Mouse (Mus musculus): ENCODE measurements around the gene Litaf. TPM values are rescaled to one million over a fixed set of nuclear protein-coding genes. Genes with fewer than 3 reads are reported as not detected.

The Litaf gene
- 59.7 and 65.3 TPM in 2 replicates for polyA plus RNA-seq (2016; fragmentation: Nextera tagmentation; extraction: Ambion mirVana)

DNA sequence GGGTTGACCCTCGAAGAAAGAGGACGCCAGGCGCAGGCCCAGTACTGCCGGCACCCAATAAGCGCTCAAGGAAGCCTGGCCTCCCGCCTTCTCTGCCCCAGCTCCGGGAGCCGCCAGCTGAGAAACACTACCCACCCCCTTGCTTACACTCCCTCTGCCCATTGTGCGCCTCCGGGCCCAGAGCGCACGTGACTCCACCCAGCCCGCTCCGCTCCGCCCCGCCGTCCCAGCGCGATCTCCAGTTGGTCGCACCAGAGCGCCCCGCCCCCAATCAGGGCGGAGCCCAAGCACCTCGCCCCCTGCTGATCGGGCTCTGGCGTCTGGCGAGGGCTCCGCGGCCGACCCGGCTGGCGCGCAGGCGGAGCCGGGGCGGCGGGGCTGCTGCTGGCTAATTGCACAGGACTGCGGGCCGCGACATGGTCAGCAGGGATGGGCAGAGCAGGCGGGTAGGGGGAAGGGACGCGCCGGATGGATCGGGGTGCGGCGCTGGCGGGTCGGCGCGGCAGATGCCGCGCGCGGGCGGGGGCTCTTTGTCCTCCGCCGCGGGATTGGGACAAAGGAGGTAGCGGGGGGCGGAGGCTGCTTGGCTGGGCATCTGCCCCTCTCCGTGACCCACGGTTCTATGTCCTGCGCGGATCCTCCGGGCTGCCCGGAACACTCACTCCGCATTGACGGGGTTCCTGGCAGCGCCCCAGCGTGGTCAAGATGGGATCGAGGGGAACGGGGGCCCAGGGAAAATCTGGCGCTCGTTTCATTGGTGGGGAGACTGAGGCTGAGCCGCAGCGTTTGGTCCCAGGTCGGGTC, at the start of gene Litaf:
Gene Litaf, minus strand, starts transcription at position 129 of the 804 bp plus-strand sequence.
- peak within 1 kb of the TSS; percentile 87 for H3K4me2 ChIP-seq (replicated peaks)
- under 1% methylated on average over 76 of the region's 78 CpGs for WGBS
- peak; percentile 98 for ATAC-seq (ENCODE audit: low FRiP score)
- peaks cover 5% of the 10 kb centered on the region; the same call in 1 of the 2 replicates for H3K36me3 ChIP-seq
- peaks cover 67% of the 10 kb centered on the region for H3K4me1 ChIP-seq
- H3K27me3 ChIP-seq, result no peaks in the 10 kb centered on the region
- peak within 1 kb of the TSS; percentile 98 for H3K27ac ChIP-seq
- H3K4me3 ChIP-seq, result peak within 1 kb of the TSS; percentile 80
- H3K9ac ChIP-seq, result peak within 1 kb of the TSS; percentile 94
- H3K9me3 ChIP-seq (replicated peaks), result no peaks in the 10 kb centered on the region

DNA sequence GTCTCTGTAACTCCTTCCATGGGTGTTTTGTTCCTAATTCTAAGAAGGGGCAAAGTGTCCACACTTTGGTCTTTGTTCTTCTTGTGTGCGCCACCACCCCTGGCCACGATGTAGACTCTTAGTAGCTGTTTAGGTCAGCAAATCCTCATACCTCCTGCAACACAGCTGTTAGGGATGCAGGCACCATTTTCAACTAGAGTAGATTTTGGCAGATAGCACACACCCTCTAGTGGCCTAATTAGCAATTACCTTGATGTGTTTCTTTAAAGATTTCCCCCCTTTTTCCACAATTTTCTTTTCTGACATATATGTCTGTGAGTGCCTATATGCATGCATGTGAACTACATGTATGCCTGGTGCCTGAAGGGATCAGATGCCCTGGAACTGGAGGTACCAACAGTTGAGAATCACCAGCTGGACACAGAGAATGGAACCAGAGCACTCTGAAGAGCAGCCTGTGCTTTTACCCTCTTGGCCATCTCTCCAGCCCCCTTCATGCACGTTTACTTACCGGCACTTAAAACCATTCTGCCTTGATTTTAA, 43.3 kb upstream of the Litaf start:
- no peak overlapping the region for H3K4me2 ChIP-seq (replicated peaks)

DNA sequence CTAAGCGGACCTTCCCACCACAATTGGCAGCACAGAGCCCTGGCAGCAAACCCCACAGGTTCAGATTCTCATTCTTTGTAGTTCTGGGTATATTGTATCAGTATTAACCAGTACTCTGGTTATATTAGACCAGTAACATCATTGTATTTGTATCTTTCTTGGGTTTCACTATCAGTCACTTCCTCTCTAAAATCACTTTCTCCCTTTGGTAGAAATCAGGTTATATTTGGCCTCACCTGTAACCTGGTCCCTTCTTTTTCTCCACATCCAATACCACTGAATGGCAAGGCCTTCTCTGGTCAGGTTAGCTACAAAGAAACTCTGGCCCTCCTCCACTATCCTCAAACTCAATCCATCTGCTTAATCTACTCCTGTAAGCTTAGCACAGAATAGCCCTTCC, 38.9 kb upstream of the Litaf start:
- no peaks in the 10 kb centered on the region for H3K4me1 ChIP-seq
- H3K9ac ChIP-seq, result no peak overlapping the region
- H3K27ac ChIP-seq, result no peak overlapping the region
- no peak for ATAC-seq (ENCODE audit: low FRiP score)
- peaks cover 17% of the 10 kb centered on the region; the same call in 1 of the 2 replicates for H3K36me3 ChIP-seq
- H3K4me3 ChIP-seq, result no peak overlapping the region
- no peaks in the 10 kb centered on the region for H3K9me3 ChIP-seq (replicated peaks)
- no peak overlapping the region for H3K4me2 ChIP-seq (replicated peaks)
- H3K27me3 ChIP-seq, result no peaks in the 10 kb centered on the region
- WGBS, result 87% methylated on average over 1 of the region's 1 CpGs

More for the DNA sequence above, 43.3 kb upstream of the Litaf start:
- no peaks in the 10 kb centered on the region for H3K4me1 ChIP-seq
- 82% methylated on average over 4 of the region's 4 CpGs for WGBS
- H3K9ac ChIP-seq, result no peak overlapping the region
- H3K27ac ChIP-seq, result no peak overlapping the region
- H3K4me3 ChIP-seq, result no peak overlapping the region
- H3K27me3 ChIP-seq, result no peaks in the 10 kb centered on the region
- no peak for ATAC-seq (ENCODE audit: low FRiP score)
- peaks cover 9% of the 10 kb centered on the region; the same call in 1 of the 2 replicates for H3K36me3 ChIP-seq
- no peaks in the 10 kb centered on the region for H3K9me3 ChIP-seq (replicated peaks)

DNA sequence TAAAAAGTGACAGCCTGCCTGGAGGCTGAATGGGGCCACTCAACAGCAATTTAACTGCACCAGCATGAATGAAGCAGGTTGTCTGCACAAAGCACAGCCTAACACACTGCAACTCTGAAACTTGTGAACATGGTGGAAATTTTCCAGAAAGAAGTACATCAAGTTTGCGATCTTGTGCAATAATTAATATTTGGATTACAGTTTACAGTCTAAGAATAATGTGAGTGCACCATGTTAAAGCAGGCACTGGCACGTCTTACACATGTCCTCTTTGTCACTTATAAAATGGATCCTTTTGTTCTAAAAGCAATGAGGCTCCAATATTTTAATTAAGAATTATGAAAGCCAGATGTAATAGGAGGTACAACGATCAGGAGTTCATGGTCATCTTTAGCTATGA, 31.3 kb upstream of the Litaf start:
- H3K36me3 ChIP-seq, result 0 out of 2 replicates have a peak, but pooled peaks cover 8% of the 10 kb centered on the region
- H3K27ac ChIP-seq, result no peak overlapping the region
- no peak for ATAC-seq (ENCODE audit: low FRiP score)
- H3K4me2 ChIP-seq (replicated peaks), result no peak overlapping the region
- 90% methylated on average over 3 of the region's 3 CpGs for WGBS
- H3K4me1 ChIP-seq, result no peaks in the 10 kb centered on the region
- H3K9ac ChIP-seq, result no peak overlapping the region
- no peaks in the 10 kb centered on the region for H3K27me3 ChIP-seq
- no peak overlapping the region for H3K4me3 ChIP-seq
- no peaks in the 10 kb centered on the region for H3K9me3 ChIP-seq (replicated peaks)

DNA sequence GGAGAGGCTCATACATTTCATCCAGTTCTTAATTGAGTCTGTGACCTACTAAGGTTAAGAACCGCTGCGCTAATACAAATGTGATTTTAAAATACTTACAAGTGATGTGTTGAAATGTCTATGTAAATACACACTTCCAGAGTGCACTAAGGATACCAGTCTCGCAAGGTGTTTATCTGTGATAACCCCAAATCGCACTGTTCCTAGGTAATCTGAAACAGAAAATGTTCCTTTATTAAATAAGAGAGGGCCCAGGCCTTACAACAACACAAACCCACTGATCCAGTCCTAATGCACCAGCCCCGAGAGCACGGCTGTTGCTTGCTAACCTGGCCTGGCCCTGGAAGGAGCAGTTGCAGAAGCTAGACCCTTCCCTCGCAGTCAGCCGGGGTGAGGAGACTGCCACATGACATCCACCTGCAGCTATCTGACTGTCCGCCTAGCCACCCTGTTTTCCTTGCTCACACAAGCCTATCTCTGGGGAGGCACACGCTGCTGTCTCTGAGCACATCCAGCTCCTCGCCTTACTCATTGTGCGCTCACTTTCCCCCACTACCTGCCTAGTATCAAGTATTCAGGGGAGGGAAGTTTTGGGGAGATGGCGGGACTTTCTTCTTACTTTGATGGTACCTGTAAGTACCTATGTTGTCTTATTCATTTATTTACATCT, 27.9 kb upstream of the Litaf start:
- Histone ChIP-seq H3K27ac (no peak overlapping the region), H3K4me3 (no peak overlapping the region), H3K4me2 (replicated peaks) (no peak overlapping the region), H3K27me3 (no peaks in the 10 kb centered on the region), H3K4me1 (no peaks in the 10 kb centered on the region), H3K9me3 (replicated peaks) (no peaks in the 10 kb centered on the region), H3K9ac (no peak overlapping the region), H3K36me3 (peaks cover 28% of the 10 kb centered on the region)
- WGBS, result 92% methylated on average over 13 of the region's 13 CpGs
- ATAC-seq (ENCODE audit: low FRiP score), result no peak

DNA sequence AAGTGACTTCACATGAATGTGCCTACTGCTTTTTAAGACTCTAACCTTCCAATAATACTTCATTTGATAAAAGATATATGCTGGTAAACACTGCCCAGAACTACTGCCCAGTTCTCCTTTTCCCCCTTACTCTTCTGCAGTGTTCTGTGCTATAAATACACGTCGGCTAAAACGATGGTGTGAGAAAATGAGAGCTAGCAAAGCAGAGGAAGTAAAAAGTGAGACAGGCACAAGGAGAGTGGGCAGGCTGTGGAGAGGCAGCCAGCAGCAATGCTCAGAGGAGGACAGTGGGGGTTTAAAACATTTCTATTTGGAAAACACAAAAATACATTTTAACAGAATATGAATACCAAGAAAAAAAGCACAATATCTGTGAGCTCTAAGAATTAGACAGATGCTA, 26.6 kb upstream of the Litaf start:
- H3K36me3 ChIP-seq, result peaks cover 41% of the 10 kb centered on the region
- no peak overlapping the region for H3K9ac ChIP-seq
- WGBS, result 88% methylated on average over 3 of the region's 3 CpGs
- H3K4me1 ChIP-seq, result no peaks in the 10 kb centered on the region
- no peaks in the 10 kb centered on the region for H3K9me3 ChIP-seq (replicated peaks)
- no peak overlapping the region for H3K4me3 ChIP-seq
- no peak overlapping the region for H3K27ac ChIP-seq
- H3K4me2 ChIP-seq (replicated peaks), result no peak overlapping the region
- no peaks in the 10 kb centered on the region for H3K27me3 ChIP-seq
- ATAC-seq (ENCODE audit: low FRiP score), result no peak

DNA sequence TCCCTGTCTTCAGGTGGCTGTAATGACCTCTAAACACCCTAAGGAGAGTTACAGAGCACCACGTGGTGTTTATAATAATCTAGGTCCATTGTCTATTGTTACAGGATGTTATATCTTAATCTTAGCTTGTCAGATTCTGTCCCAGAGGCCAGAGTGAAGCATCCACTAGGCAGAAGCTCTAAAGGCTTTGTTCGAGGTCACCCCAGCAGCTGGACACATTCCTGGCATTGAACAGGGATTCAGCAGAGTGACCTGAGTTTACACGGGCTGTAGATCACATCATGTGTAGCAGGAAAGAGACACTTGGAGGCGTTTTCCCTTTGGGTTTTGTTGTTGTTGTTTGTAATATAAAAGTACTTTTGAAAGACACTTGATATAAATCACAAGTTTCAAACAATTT, 26.1 kb upstream of the Litaf start:
- Histone ChIP-seq H3K36me3 (peaks cover 44% of the 10 kb centered on the region), H3K4me3 (no peak overlapping the region), H3K9ac (no peak overlapping the region), H3K4me2 (replicated peaks) (no peak overlapping the region), H3K4me1 (no peaks in the 10 kb centered on the region), H3K27ac (no peak overlapping the region), H3K27me3 (no peaks in the 10 kb centered on the region), H3K9me3 (replicated peaks) (no peaks in the 10 kb centered on the region)
- 77% methylated on average over 4 of the region's 4 CpGs for WGBS
- no peak for ATAC-seq (ENCODE audit: low FRiP score)

DNA sequence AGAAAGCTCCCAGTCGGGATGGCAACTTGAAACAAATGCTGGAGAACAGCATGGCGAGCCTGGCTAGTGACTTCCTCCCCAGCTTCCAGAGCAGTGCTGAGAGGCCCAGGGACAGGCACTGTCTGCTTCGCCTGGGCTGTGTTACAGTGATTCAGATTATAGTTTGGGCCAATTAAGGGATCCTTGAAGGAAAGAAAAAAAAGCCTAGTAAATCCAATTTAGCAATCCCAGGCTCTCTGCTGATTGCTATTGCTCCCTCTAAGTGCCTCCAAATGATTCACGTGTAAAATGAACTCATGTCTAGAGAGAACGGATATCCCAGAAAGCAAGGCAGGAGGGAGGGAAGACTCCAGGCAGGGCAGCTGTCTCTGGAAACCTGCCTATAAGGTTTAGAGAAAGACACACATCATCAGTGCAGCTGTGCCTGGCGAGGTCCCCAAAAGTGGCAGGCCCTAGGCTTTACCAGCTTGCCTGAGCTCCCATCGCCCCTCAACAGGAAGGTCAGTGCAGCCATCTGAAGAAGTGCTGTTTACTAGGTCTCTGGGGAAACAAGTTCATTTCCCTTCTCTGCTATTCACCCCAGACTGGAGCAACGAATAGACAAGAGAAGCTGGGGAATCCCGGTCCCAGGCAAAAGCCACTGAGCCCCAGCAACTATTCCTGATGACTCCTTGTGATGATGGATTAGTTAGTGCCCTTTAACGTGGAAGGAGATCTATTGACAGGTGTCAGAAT, 25.0 kb upstream of the Litaf start:
- peaks cover 51% of the 10 kb centered on the region for H3K36me3 ChIP-seq
- H3K4me1 ChIP-seq, result no peaks in the 10 kb centered on the region
- ATAC-seq (ENCODE audit: low FRiP score), result no peak
- 85% methylated on average over 10 of the region's 10 CpGs for WGBS
- H3K4me3 ChIP-seq, result no peak overlapping the region
- no peak overlapping the region for H3K9ac ChIP-seq
- H3K27ac ChIP-seq, result no peak overlapping the region
- no peak overlapping the region for H3K4me2 ChIP-seq (replicated peaks)
- H3K9me3 ChIP-seq (replicated peaks), result no peaks in the 10 kb centered on the region
- H3K27me3 ChIP-seq, result no peaks in the 10 kb centered on the region

DNA sequence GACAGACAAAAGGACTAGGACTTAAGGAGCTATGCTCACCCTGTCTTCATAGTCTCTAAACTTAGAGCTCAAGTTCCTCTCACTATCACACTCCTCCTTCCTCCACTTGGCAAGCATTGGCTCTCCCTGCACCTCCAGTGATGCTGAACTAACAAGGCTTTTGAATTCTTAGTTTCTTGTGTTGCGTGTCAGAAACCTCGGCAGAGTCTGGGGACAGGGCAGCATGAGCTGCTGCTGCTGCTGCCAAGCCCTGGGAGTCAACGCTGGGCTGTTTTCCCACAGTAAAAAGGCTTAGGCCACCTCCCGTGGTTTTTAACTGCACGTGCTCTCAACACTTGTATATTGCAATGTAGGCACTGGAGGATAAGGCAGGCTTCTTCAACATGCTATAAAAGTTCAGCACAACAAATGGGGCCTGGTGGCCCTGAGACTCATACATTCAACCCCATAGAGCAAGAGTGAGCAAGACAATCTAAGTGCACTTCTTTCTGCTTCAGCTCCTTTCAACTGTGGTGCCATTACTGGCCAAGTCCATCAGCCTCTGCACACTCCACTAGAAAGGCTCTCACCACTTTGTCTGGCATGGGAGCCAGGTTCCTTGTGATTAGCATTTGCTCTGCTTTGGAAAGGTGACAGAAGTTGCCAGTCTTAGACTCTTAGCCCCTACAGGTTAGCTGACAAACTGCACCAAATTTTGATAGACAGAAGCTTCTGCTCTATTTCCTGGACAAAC, 21.1 kb upstream of the Litaf start:
- H3K4me3 ChIP-seq, result no peak overlapping the region
- ATAC-seq (ENCODE audit: low FRiP score), result peak; percentile 49; the same call in 1 of the 2 replicates
- no peak overlapping the region for H3K4me2 ChIP-seq (replicated peaks)
- no peaks in the 10 kb centered on the region for H3K27me3 ChIP-seq
- H3K27ac ChIP-seq, result peak overlapping the region; percentile 53; the same call in 1 of the 2 replicates
- H3K36me3 ChIP-seq, result peaks cover 76% of the 10 kb centered on the region
- no peak overlapping the region for H3K9ac ChIP-seq
- 61% methylated on average over 5 of the region's 5 CpGs for WGBS
- H3K4me1 ChIP-seq, result no peaks in the 10 kb centered on the region
- no peaks in the 10 kb centered on the region for H3K9me3 ChIP-seq (replicated peaks)

DNA sequence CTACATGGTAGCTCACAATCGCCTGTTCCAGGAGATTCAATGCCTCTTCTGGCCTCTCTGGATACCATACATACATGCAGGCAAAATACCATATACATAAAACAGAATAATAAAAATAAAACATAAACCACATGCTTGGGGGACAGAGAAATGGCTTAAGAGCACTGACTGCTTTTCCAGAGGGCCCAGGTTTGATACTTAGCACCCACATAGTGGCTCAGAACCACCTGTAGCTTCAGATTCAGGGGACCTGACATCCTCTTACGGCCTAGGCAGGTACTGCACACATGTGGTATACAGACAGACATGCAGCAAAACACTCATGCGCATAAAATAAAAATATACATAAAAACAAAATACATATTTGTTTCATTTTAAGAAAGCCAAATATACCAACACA, 20.3 kb upstream of the Litaf start:
- Histone ChIP-seq H3K4me1 (no peaks in the 10 kb centered on the region), H3K9ac (no peak overlapping the region), H3K27me3 (no peaks in the 10 kb centered on the region), H3K4me3 (no peak overlapping the region), H3K4me2 (replicated peaks) (no peak overlapping the region), H3K9me3 (replicated peaks) (no peaks in the 10 kb centered on the region), H3K36me3 (peaks cover 77% of the 10 kb centered on the region), H3K27ac (no peak overlapping the region)
- no peak for ATAC-seq (ENCODE audit: low FRiP score)
- 97% methylated on average over 3 of the region's 3 CpGs for WGBS

DNA sequence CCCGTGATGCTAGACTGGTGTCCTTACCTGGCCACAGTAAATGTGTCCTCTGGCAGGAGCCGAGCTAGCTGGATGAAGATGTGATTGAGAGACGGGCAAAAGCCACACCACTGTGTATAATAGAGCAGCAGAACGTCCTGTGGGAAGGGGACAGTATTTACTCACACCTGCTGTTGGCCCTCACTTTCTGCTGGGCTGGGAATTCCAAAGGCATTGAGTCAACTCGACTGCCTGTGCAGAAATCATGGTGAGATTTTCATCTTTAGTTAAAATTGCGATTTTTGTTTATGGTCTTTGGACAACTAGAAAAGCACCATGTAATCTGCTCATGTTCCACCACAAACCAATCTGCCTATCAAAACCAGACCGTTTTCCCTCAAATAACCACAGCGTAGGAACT, 18.2 kb upstream of the Litaf start:
- Histone ChIP-seq H3K9ac (no peak overlapping the region), H3K4me1 (no peaks in the 10 kb centered on the region), H3K4me2 (replicated peaks) (no peak overlapping the region), H3K9me3 (replicated peaks) (no peaks in the 10 kb centered on the region), H3K27ac (no peak overlapping the region), H3K4me3 (no peak overlapping the region), H3K27me3 (no peaks in the 10 kb centered on the region), H3K36me3 (peaks cover 78% of the 10 kb centered on the region)
- no peak for ATAC-seq (ENCODE audit: low FRiP score)
- WGBS, result 95% methylated on average over 8 of the region's 8 CpGs
